13 mouse cellular contexts compared by ENCODE assay signal in the genomic region with DNA sequence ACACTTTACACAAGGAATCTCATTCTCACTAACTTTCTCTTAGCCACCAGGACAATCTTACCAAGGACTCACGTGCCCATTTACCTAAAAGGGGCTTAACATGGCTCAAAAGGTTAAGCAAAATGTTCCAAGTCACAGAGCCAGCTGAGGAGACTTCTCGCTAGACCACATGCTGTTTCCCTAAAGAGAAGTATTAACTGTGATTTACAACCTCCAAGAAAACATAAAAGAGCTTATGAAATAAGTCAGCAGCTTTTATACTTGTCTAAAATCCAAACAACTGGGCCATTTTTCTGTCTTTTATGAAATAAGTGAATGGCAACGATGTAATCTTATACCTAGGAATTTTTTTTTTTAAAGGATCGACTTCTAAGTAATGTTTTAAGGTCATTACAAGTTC.
DNase-seq lines count a peak whose midpoint lies in the region; ATAC-seq and TF ChIP-seq lines count a peak whose summit lies in the region.
"Had no signal": no experiment of that assay in that cellular context is flagged by ENCODE, and none has a peak within 500 bp of the region (broad histone marks: within the 10 kb centered on the region; RNA-seq: fewer than 3 reads in every experiment).

No protein-coding gene starts in this region.

- no peak for TF ChIP-seq POLR2A in ES-Bruce4 (IDR thresholded peaks at IDR 0.05; ENCODE audit: insufficient read depth, low read length)

- no peak overlapping the region for H3K4me3 ChIP-seq in ES-Bruce4 (ENCODE audit: low read depth, low read length)
- no peak overlapping the region for H3K4me3 ChIP-seq in embryonic facial prominence, embryonic 10.5 days
- no peak overlapping the region for H3K4me3 ChIP-seq in forebrain, postnatal 0 days (ENCODE audit: low read depth, low read length)

- no peaks in the 10 kb centered on the region for H3K27me3 ChIP-seq in ES-Bruce4 (ENCODE audit: control insufficient read depth, insufficient read depth, low read length, poor library complexity, severe bottlenecking)
- H3K27me3 ChIP-seq in embryonic facial prominence, embryonic 10.5 days (replicated peaks; ENCODE audit: low read depth, poor library complexity, severe bottlenecking): no peaks in the 10 kb centered on the region
- no peaks in the 10 kb centered on the region for H3K27me3 ChIP-seq in forebrain, postnatal 0 days (ENCODE audit: insufficient read depth, low read length)

- no peaks in the 10 kb centered on the region for H3K9me3 ChIP-seq in ES-Bruce4 (replicated peaks; ENCODE audit: control insufficient read depth, insufficient read depth, low read length, poor library complexity, severe bottlenecking)
- no peaks in the 10 kb centered on the region for H3K9me3 ChIP-seq in embryonic facial prominence, embryonic 10.5 days
- no peaks in the 10 kb centered on the region for H3K9me3 ChIP-seq in forebrain, postnatal 0 days (ENCODE audit: low read length)
- H3K9me3 ChIP-seq: G1E had no signal

- H3K9ac ChIP-seq in ES-Bruce4 (ENCODE audit: low read depth, poor library complexity, severe bottlenecking): peak overlapping the region; percentile 59; the same call in 1 of the 2 replicates
- H3K9ac ChIP-seq in forebrain, postnatal 0 days: no peak overlapping the region

- H3K27ac ChIP-seq in ES-Bruce4 (ENCODE audit: insufficient read depth, low read length): peak overlapping the region; percentile 99
- H3K27ac ChIP-seq in embryonic facial prominence, embryonic 10.5 days (replicated peaks): peak overlapping the region; percentile 65
- H3K27ac ChIP-seq in forebrain, postnatal 0 days (ENCODE audit: low read depth, low read length): peak overlapping the region; percentile 90; the same call in 1 of the 2 replicates
- H3K27ac ChIP-seq: macrophage had no signal

- TF ChIP-seq CTCF in ES-Bruce4 (IDR thresholded peaks at IDR 0.05; ENCODE audit: low read depth, low read length): no peak
- no peak for TF ChIP-seq CTCF in forebrain, postnatal 0 days (IDR thresholded peaks at IDR 0.05; ENCODE audit: low read depth)

- H3K4me2 ChIP-seq in forebrain, postnatal 0 days (ENCODE audit: low read depth): no peak overlapping the region

- DNase-seq in embryonic facial prominence, embryonic 10.5 days (ENCODE audit: low spot score): no peak
- no peak for DNase-seq in forebrain, postnatal 0 days
- peak; percentile 51 for DNase-seq in mesoderm, embryonic 11.5 days (ENCODE audit: low read depth, low spot score)
- no peak for DNase-seq in frontal cortex, postnatal 25 days (ENCODE audit: low spot score in 2 of 2)
- DNase-seq in Muller cell, postnatal 12 days (ENCODE audit: inconsistent ontology term): no peak
- DNase-seq in lung, postnatal 25 days (ENCODE audit: low spot score): no peak
- DNase-seq in left cerebral cortex, adult 9 months (ENCODE audit: low spot score in 2 of 2): no peak
- DNase-seq: adrenal gland, postnatal 10 days; cerebellum, adult 8-10 months; thymus, postnatal 36 days had no signal

- no peaks in the 10 kb centered on the region for H3K36me3 ChIP-seq in ES-Bruce4 (ENCODE audit: control insufficient read depth, insufficient read depth, low read length, poor library complexity, severe bottlenecking)
- H3K36me3 ChIP-seq in embryonic facial prominence, embryonic 10.5 days (replicated peaks): no peaks in the 10 kb centered on the region
- no peaks in the 10 kb centered on the region for H3K36me3 ChIP-seq in forebrain, postnatal 0 days (ENCODE audit: insufficient read depth)
- H3K36me3 ChIP-seq: G1E had no signal

- TF ChIP-seq EP300 in ES-Bruce4 (IDR thresholded peaks at IDR 0.05; ENCODE audit: insufficient read depth, low read depth, low read length): no peak

- H3K4me1 ChIP-seq in ES-Bruce4 (ENCODE audit: control insufficient read depth, insufficient read depth, low read length): no peaks in the 10 kb centered on the region
- peaks cover 71% of the 10 kb centered on the region for H3K4me1 ChIP-seq in embryonic facial prominence, embryonic 10.5 days
- H3K4me1 ChIP-seq in forebrain, postnatal 0 days (ENCODE audit: insufficient read depth): peaks cover 36% of the 10 kb centered on the region

- ATAC-seq in forebrain, postnatal 0 days: no peak

- 18% methylated on average over 4 of the region's 4 CpGs for WGBS in embryonic facial prominence, embryonic 10.5 days
- 14% methylated on average over 4 of the region's 4 CpGs for WGBS in forebrain, postnatal 0 days
